Mouse (Mus musculus) cerebral cortex, adult 2 months (tissue): Measurements from ENCODE around the gene Erbb4.

Experiments used
- whole genome bisulfite sequencing: fragments of 180-500 bp; shearing (Covaris S2); methylation state at CpG from one replicate; pipeline ENCODE4 v1.1.7; 2018; 5-methylcytosine and 5-hydroxymethylcytosine counted together

Erbb4 gene

GRCm38 (mm10) chr1:69107485-69108158, at the start of gene Erbb4:
Erbb4 (minus strand) TSS chr1:69108059.
- WGBS = 1% methylated on average over 63 of the region's 63 CpGs

DNA sequence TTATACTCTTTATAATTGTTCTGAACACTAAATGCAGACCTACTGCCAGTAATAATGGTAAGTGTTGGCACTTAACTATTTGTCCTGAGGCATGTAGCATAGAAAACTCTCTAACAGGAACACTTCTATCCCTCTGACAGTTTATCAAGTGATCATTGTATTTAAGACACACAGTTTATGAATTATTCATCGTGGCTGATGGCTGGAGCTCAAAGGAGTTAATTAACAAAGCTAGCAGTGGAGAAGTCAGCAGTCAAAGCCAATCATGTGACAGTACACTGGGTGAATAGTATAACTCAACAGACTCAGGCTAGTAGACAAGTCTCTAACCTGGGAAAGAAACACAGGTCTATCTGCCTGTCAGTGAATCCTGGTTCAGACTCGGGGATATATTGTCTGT, 49.5 kb upstream of the Erbb4 start:
- 30% methylated on average over 2 of the region's 2 CpGs for WGBS

- 58% methylated on average over 6 of the region's 6 CpGs for WGBS
Measured at GRCm38 (mm10) chr1:69139519-69139868, 31.6 kb upstream of the Erbb4 start.

GRCm38 (mm10) chr1:69138856-69139518, 31.1 kb upstream of the Erbb4 start:
- 36% methylated on average over 4 of the region's 4 CpGs for WGBS

- 50% methylated on average over 1 of the region's 1 CpGs for WGBS
Measured at GRCm38 (mm10) chr1:69124147-69124848, 16.4 kb upstream of the Erbb4 start.

- 75% methylated on average over 4 of the region's 4 CpGs for WGBS
Measured at GRCm38 (mm10) chr1:69118249-69118938, 10.5 kb upstream of the Erbb4 start.

GRCm38 (mm10) chr1:69108159-69108925, 483 bp upstream of the Erbb4 start:
- WGBS = 8% methylated on average over 20 of the region's 20 CpGs

GRCm38 (mm10) chr1:69106937-69107461, 860 bp downstream of the Erbb4 start:
- under 1% methylated on average over 35 of the region's 35 CpGs for WGBS

DNA sequence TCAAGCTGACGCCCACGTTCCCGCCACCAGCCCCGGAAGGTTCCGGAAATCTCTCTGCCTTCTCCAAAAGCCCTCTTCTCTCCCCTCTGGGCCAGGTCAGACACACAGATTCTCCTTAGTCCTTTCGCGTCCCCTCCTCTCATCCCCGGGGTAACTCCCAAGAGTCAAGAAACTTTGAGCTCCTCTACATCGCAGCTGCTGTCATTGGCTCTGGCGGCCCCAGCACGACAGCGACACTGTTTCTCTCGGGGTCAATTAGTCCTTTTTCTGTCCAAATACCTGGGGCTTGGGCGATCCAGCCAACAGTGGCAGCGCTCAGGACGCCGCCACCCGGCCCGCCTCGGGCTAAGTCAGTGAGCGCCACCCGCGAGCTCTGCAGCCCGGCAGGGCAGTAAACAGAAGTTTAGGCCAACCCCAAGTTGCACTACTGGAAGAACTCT, 1.5 kb downstream of the Erbb4 start:
- WGBS = under 1% methylated on average over 24 of the region's 24 CpGs

DNA sequence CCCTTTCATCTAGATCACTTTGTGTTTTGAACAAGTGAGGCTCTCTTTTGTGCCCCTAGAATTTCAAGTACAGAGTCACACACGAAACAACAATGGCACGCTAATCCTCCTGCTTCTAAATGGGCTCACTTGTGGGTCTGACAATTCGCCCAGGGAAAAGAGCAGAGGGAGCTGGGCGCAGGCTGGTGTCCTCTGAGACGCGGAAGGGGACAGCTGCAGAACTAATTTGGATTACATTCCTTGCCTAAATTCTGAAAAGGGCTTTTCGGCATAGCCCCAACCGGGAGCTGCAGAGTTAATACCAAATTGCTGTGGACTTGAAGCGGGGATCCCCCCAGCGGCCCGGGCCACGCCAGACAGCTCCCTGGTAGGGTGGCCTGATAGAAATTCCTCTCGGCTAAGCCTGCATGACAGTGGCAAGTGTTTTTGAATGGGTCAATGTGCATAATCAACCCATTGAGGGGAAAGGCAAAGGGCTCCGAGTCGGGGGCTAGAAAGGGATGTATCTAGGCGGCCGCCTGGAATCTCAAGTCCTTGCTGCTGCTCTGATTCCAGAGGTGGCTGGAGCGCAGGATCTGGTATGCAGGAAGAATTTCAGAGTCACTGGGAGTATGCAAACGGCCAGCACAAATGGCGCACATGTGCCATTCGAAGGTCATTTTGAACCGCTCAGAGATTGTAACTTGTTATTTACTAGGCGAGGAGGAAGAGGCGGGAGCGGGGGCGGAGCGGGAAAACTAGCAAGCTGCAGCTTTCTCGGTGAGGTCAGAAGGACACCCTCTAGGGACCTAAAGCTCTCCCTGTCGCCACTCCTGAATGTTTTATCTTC, 2.2 kb downstream of the Erbb4 start:
- 3% methylated on average over 29 of the region's 29 CpGs for WGBS

DNA sequence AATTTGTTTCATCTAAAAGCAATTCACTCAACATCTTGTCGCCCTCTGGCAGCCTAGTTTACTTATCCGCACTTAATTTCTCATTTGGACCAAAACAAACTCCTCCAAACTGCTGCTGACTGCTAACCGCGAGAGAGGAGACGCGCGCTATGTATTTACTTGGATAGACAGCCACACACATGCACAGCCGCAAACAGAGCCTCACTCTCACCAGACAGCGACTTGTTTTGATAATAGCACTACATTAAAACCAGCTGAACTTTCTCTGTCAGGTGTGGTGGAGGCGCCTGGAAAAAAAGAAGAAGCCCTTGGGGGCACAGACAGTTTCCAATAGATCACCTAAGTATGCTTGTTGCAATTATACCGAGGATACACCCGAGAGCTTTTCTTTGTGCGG, 2.8 kb downstream of the Erbb4 start:
- 3% methylated on average over 13 of the region's 13 CpGs for WGBS

- 75% methylated on average over 6 of the region's 6 CpGs for WGBS
Measured at GRCm38 (mm10) chr1:69103211-69103706, 4.6 kb downstream of the Erbb4 start.

GRCm38 (mm10) chr1:69101670-69102069, 6.2 kb downstream of the Erbb4 start:
- WGBS = 77% methylated on average over 2 of the region's 2 CpGs

GRCm38 (mm10) chr1:69093052-69093451, 14.8 kb downstream of the Erbb4 start:
- 46% methylated on average over 3 of the region's 3 CpGs for WGBS

DNA sequence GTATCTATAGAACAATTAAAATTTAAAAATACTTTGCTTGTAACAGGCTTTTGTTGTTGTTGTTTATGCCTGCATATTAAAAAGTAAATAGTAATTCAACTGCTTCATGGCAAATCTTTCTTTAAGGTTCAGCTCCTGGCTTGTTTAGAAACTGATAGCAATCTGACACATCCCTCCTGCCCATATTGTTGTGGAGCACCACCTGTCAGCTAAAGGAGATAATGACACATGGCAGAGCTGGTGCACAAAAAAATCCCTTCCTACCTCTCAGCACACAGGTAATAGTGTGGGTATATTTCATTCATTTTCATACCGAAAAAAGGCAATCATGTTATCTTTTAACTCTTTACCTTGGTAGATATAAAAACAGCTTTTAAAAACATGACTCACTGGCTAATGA, 18.5 kb downstream of the Erbb4 start:
- WGBS = 88% methylated on average over 1 of the region's 1 CpGs

DNA sequence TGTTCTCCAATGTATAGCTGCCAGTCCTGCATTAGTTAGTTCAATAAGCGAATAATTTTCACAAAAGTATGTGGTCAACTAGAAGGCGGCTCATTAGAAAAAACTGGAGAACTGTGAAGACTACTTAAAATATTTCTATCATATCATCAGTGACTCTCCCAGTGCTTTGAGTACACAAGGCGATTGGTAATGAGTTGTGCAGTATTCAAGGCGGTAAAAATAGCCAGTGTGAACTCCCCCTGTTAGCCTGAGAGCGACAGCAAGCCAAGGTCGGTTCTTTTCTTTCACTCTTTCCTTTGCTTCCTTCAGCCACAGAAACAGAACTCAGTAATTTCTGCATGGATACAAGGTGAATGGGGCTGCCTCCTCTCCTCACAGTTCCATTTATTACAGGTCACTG, 22.1 kb downstream of the Erbb4 start:
- WGBS = 70% methylated on average over 6 of the region's 6 CpGs

DNA sequence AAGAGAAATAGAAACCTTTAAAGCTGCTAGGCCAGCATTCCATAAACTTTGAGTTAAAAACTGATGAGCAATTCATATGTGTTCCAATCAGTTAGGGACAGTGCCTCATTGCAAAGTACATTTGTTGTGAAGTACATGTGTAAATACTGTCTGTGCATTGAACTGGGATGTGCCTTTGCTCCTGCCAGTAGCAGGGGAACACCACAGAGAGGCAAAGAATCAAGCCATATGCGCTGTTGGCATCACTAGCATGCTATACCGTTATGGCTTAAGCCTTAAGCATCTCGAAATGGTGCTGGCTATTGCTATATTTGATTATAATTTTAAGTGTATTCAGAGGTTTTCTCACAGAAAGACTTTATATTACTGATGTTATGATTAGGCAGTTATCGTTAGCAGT, 58.9 kb downstream of the Erbb4 start:
- WGBS = 73% methylated on average over 4 of the region's 4 CpGs

DNA sequence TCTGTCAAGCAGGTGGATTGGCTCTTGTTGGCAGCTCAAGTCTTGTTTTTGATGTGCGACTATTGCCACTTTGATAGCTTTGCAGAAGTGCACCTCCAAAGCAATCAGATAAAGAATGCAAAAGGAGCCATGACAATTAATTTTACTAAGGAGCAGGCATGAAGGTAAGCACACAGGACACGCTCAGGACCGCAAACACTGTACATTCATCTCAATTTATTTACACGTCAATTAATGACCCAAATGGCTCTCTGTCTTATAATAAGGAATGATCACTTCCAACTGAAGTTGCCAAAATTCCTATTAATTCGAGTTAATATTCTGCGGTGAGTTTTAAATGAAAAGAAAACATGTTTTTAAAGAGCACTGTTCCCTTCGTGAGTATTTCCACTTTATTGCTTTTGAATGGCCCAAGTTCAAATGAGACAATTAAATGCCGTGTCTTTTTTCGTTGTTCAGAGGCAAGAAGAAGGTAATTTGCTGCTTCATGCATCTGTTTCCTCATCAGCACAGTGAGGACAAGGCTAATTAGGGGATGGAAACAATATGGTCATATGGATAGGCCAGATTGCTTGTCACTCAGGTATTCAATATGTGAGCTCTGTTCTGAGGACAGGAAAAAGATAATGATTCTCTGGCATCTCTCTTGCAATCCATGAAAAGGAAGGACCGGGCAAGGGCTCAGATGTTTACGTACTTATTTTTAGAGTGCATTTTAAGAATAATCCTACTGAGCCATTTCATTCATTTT, 61.5 kb downstream of the Erbb4 start:
- 44% methylated on average over 11 of the region's 11 CpGs for WGBS

DNA sequence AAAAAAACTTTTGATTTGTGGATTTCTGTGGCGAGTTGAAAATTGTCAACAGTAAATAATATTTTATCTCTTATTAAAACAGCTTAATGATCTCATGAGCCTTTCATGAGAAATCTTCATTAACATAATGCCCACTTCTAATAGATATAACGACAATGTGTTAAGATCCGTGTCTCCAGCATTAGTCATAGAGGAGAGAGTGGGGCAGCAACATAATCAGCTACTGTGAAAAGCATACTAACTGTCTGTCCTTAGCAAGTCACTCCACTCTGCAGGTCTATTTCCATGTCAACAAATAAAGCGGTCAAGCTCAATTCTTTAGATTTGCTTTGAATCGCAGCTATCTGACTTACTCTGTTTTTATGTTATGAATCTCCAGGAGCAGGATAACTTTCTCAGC, 80.0 kb downstream of the Erbb4 start:
- 62% methylated on average over 5 of the region's 5 CpGs for WGBS

DNA sequence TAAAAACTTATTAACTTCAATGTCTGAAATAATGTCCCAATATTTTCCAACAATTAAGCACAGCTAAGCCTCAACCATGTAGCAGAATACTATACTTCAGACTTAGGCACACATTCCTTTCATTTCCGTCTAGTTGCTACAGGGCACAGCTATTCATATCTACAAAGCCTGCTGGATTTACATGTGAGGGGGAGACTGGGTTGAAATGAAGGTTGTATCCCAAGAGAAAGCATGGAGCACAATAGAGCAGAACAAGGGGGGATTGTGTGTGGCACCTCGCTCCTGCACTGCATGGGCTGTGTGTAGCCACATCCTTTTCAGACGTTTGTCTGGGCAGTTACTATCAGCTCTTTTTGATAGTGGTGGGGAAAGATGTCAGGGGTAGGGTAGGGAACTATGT, 83.0 kb downstream of the Erbb4 start:
- 53% methylated on average over 3 of the region's 3 CpGs for WGBS
